Mouse (Mus musculus): ENCODE measurements around the gene Ptprf.

Ptprf gene

GRCm38 (mm10) chr4:118216726-118217595 lies 74.2 kb downstream of the Ptprf start:
- DNase-seq (ENCODE audit: low read depth, low spot score) = no peak

DNA sequence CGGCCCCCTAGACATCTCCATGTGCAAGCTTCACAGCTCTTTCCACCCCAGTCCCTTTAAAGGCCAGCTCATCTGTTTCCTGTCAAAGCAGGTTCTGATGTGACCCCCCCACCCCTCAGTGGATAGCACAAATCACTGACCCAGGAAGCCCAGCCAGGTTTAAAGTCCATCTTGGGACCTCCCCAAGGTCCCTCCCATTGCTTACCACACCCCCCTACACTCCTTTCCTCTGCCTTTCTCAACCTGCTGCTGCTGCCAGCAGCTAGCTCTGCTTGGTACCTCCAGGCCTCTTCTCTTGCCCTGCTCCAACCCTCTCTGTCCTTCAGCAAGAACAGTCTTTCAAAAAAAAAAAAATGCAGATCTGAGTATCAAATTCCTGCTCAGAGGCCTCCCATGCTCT lies 76.3 kb downstream of the Ptprf start:
- DNase-seq (ENCODE audit: low read depth, low spot score) = no peak

DNA sequence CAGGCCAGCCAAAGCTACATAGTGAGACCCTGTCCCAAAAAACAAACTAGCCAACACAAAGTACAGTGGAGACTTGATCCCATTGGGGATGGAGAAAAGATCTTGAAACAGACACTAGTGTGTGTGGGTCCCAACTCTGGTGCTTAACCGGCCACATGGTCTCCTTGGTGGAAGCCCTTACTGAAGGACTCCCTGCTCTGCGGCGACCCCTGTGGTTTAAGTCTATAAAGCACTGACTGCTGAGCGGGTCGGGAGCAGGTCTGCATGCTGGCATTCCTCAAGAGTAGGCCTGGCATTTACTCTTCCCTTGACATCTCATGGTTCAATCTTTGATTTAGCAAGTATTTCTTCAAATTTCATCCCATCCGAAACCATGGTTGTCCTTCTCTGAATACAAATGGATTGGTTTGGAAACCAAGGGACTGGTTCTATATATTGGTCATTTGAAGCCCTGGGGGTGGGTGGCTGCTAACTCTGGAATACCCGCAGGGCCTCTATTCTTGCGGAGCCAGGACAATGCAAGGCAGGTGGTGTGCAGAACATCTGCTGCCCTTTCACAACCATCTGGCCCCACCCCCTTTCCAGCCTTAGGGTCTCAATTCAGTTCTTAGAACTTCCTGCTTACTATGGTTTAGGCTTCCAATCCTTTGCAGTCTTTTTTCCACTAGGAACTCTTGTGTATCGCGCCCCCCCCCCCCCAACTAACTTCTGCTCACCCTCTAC lies 84.1 kb downstream of the Ptprf start:
- no peak for DNase-seq (ENCODE audit: low read depth, low spot score)

GRCm38 (mm10) chr4:118205906-118206305 lies 85.3 kb downstream of the Ptprf start:
- no peak for DNase-seq (ENCODE audit: low read depth, low spot score)

DNA sequence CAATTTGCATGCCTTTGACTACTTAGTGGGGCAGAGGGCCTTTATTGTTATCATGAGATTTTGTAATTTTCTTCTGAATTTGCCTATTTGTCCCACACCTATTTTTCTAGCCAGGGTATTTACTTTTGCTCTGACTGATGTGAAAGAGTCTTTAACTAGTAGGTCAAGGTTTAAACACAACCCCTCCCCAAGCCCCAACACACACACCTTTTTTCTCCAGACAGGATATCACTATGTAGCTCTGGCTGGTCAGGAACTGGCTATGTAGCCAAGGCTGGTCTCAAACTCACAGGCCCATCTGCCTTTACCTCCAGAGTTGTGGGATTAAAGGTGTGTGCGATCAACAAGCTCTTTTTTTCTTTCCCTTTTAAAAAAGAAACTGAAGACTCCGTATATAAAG lies 92.1 kb downstream of the Ptprf start:
- DNase-seq (ENCODE audit: low read depth, low spot score) = no peak

DNA sequence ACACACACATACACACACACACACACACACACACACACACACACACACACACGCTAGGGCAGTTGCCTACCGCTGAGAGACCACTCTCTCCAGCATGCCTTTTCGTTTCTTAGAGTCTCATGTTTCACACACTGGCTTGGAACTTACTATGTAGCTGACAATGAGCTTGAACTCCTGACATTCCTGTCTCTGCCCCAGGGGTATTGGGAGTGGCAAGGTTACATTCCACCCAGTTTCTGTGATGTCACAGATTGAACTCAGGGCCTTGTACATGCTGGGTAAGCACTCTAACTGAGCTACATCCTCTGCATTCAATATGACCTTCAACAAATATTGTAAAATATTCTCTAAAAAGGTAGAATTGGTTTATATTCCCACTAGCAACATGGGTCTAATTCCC lies 92.6 kb downstream of the Ptprf start:
- DNase-seq (ENCODE audit: low read depth, low spot score) = no peak

DNA sequence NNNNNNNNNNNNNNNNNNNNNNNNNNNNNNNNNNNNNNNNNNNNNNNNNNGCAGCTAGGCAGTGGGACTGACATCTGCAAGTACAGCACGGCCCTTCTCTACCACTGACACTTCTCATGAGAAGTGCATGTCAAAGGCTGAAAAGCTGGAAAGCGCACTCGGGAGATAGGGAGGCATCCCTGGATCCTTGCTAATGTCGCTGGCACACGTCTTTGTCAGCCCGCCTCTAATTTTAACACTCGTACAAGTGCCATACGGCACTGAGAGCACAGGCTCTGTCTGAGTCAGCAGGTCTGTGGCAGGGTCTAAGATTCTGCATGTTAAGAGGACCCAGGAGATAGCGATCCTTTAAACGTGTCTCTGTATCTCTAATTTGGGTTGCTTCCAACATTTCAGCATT lies 95.0 kb downstream of the Ptprf start:
- DNase-seq (ENCODE audit: low read depth, low spot score) = no peak

DNA sequence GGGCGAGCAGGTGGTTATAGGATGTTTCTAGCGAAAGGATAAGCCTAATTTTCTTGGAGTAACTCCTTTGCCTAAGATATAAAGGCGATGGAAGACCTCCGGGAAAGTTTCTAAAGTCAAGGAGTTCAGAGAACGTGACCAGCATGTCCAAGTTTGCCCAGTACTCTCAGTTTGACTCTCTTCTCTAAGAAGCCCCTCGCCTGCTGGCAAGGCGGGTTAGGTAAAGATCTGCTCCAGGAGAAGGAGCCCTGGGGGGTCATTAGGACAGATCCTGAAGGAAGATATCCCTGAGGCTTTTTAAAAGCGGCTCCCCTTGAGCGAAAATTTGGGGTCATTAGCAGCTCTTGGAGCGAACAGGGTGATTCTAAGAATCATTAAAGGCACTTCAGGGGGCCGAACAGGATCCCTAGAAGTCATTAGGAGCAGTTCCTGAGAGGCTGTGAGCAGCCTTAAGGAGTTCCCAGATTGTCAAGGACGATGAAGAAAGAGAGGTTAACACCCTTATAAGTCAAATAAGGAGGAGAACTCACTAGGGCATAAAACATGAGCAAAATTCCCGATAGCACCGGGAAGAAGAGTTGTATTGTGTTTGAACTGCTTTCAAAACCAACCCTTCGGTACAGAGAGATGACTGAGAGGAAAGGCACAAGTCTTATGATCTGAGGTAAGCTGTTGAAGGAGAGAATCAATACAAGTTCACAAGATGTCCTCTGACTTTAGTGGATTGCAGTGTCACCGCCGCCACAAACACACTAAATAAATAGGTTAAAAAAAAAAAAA lies 110.7 kb downstream of the Ptprf start:
- no peak for DNase-seq (ENCODE audit: low read depth, low spot score)

GRCm38 (mm10) chr4:118179467-118180300 lies 111.5 kb downstream of the Ptprf start, which contains the start of gene Kdm4a:
Gene Kdm4a (minus strand): TSS chr4:118180043.
- peak; percentile 98 for DNase-seq (ENCODE audit: low read depth, low spot score)

- DNase-seq (ENCODE audit: low read depth, low spot score) = no peak
These were observed 112.2 kb downstream of the Ptprf start for GRCm38 (mm10) chr4:118178952-118179466.

DNA sequence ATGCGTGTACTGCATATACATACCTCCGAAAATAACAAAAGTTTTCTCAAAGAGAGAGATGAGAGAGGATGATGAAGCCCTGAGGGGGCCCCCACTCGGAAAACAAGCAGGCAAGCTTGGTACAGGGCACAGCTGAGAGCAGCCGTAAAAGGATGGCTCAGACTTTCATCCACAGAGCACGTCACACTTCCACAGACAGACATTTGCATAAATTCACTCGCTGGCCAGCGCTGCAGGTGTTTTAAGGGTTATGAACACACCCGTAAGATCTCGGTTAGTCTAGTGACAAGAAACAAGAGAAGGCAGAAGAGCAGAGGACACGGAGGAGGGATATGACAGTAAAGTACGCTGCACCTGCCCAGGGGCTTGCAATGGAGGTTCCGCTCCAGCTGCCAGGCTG lies 118.7 kb downstream of the Ptprf start:
- no peak for DNase-seq (ENCODE audit: low read depth, low spot score)

- no peak for DNase-seq (ENCODE audit: low read depth, low spot score)
These were observed 120.2 kb downstream of the Ptprf start for GRCm38 (mm10) chr4:118171006-118171405.

DNA sequence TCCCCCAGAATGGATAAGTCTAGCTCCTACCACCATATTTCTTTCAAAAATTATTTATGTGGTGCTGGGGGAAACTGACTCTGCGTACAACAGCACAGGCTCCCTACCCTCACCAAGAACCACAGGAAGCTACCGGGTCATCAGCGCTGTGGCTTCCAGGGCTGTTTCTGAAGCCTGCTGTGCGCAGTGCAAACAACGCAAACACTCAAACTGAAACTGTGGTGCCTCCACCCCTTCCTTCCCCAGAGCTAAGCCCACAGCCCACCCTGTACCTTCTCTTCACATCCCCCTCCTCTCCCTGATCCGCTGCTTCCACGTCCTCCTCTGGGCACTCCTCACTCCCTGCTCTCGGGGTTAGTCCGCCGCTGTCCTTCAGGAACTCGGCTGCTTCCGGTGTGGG lies 129.1 kb downstream of the Ptprf start:
- DNase-seq (ENCODE audit: low read depth, low spot score) = no peak
